Mouse (Mus musculus) layer of hippocampus, adult 2 months (tissue): ENCODE results near the gene Bicdl2. TPM values are rescaled to one million over a fixed set of nuclear protein-coding genes. Genes with fewer than 3 reads are reported as not detected.

Source experiments
- DNase-seq, 2 experiments: peaks; one replicate each; pipeline ENCODE4 v3.0.0; 2022; ENCODE audit warnings: low spot score in 2 of 2
- H3K27ac ChIP-seq: fragments of 200-600 bp; 2 replicates; pipeline ENCODE4 v1.8.1; 2022
- H3K4me3 ChIP-seq: fragments of 200-600 bp; 2 replicates; pipeline ENCODE4 v1.8.1; 2022; ENCODE audit warnings: mild to moderate bottlenecking
- CTCF ChIP-seq: fragments of 200-600 bp; conservative IDR thresholded peaks from 2 replicates; pipeline ENCODE4 v1.8.1; 2022; ENCODE audit warnings: antibody characterized with exemption, mild to moderate bottlenecking, moderate library complexity
- total RNA-seq, 2 experiments: library from RNA; stranded (reverse); gene quantifications; 2 replicates each; pipeline ENCODE4 v1.2.3; 2021

Gene Bicdl2
- total RNA-seq, 2 experiments from 2014 or later = not detected

DNA sequence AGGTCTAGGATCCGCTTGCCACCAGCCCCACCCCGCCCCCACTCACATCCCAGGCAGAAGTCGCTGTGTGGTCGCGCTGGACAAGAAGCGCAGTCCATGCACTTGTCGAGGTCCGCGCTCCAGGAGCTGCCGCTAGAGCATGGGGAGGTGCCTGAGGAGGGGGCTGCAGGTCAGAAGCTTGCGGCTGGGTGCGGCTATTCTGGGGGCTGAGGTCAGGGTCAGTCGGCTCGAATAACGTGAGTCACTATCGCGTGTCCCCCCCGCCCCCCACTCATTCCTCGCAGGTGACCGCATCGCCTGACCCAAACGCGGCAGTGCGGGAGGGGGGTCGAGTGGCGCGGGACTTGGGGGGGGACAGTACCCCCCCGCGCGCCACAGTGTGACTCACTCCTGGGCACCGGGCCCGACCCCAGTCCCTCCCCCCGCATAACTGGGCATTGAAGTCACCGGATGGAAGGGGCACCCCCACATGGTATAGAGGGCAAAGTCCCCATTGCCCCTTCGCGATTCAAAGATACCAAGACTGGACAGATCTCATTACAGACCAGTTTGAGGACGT is 16.2 kb downstream of the Bicdl2 start:
- no peak for TF ChIP-seq CTCF
- H3K4me3 ChIP-seq = peak overlapping the region; percentile 72
- no peak for DNase-seq
- peak overlapping the region; percentile 72; the same call in 1 of the 2 replicates for H3K27ac ChIP-seq

DNA sequence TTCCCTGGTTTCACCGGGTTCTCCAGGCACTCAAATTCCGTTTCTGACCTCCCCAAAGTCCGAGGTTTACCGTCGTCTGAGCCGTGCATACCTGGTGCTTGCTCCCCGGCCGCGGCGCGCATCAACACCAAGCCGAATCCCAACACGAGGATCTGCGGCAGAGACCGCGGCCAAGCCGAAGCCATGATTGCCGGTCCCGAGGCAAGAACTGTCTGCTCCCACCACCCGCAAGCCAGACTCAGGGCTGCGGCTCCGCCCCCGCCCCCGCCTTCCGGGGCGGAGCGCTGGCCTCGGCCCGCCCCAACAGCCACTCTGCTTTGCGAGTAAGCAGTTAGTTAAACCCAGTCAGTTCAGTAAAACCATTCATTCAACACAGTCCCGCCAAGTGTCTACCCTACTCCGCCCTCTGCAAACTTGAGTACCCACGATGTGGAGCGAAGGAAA is 17.0 kb downstream of the Bicdl2 start, which contains the start of gene Tnfrsf12a:
Gene Tnfrsf12a (minus strand): TSS at position 233 of the 444 bp plus-strand sequence.
- Histone ChIP-seq H3K27ac (peak within 1 kb of the TSS; percentile 72; the same call in 1 of the 2 replicates), H3K4me3 (peak within 1 kb of the TSS; percentile 72)
- no peak for TF ChIP-seq CTCF
- peak; percentile 69 to 77 for DNase-seq

DNA sequence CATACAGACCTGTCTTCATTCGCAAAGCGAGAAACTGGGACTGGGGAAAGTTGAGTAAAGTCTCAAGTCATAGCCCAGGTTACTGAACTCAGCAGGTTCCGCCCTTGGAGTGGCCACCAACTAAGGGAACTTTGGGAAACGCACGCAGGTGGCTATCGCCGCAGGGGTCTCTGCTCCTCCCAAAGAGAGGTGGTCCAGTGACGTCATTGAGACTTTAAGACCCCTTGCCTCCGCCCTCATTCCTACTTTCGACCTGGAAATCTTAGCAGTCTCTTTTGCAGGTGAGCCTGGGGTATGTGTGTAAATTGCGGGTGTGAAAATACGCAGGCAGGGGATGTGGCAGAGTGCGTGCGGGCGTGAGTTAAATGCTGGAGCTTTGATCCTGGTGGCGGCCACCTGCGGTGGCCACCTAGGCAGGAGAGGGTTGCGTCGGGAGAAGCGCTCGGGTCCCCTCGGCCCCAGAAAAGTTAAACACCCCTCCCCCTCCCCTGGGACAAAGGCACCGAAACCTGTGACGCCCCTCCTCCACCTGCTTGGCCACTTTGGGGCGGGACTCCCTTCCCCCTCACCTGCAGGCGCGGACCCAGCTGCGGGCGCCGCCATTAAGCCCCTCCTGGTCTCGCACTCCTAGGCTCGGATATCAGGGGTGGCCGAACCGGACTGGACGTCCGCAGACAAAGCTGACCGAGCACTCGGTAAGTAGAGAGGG is 19.0 kb downstream of the Bicdl2 start, which contains the start of gene Cldn6:
Gene Cldn6 (plus strand): TSS at position 123 of the 709 bp plus-strand sequence.
- Histone ChIP-seq H3K4me3 (no peak within 1 kb of the TSS), H3K27ac (no peak within 1 kb of the TSS)
- TF ChIP-seq CTCF = no peak
- DNase-seq = no peak

- no peak for TF ChIP-seq CTCF
- H3K4me3 ChIP-seq = no peak overlapping the region
- no peak for DNase-seq
- H3K27ac ChIP-seq = no peak overlapping the region
Measured at GRCm38 (mm10) chr17:23680336-23680735, 20.0 kb downstream of the Bicdl2 start.

DNA sequence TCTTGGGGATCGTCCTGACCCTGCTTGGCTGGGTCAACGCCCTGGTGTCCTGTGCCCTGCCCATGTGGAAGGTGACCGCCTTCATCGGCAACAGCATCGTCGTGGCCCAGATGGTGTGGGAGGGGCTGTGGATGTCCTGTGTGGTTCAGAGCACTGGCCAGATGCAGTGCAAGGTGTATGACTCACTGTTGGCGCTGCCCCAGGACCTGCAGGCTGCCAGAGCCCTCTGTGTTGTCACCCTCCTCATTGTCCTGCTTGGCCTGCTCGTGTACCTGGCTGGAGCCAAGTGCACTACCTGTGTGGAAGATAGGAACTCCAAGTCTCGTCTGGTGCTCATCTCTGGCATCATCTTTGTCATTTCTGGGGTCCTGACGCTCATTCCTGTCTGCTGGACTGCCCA is 20.8 kb downstream of the Bicdl2 start:
- no peak for DNase-seq
- Histone ChIP-seq H3K27ac (no peak overlapping the region), H3K4me3 (no peak overlapping the region)
- no peak for TF ChIP-seq CTCF

DNA sequence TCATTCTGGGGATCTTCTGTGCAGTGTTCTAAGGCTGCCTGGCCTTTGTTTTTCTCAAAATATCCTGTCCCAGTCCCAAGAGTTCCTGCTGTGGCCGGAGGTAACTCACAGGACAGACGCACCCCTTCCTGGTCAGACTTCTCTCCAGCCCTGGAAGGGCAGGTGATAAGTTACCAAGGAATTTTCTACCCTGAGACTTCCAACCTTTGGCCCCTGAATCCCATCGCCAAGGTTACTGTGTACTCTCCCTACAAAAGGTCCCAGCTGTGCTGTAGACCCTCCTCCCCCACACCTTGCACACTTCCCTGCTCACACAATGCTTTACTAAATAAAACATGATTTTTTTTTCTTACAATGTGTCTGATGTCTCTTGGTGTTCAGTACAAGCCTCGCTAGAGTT is 21.8 kb downstream of the Bicdl2 start:
- Histone ChIP-seq H3K4me3 (no peak overlapping the region), H3K27ac (no peak overlapping the region)
- no peak for DNase-seq
- no peak for TF ChIP-seq CTCF

DNA sequence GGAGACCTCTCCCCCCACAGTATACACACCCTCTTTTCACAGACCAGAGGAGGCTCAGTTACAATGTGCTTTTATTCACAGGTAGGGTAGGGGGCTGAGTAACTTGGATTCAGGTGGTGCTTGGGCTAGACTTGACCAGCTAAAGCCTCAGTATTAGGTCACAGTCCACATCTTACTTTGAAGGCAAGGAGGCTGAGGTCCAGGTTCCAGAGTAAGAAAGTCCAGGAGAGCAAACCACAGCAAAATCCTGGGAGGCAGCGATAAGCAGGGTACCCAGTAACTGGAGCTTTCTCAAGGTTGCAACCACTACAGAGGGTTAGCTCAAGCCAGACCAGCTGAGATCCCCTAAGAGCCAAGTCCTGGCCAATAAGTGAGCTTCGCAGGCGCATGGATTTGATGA is 22.2 kb downstream of the Bicdl2 start:
- Histone ChIP-seq H3K4me3 (no peak overlapping the region), H3K27ac (no peak overlapping the region)
- no peak for DNase-seq
- TF ChIP-seq CTCF = no peak

DNA sequence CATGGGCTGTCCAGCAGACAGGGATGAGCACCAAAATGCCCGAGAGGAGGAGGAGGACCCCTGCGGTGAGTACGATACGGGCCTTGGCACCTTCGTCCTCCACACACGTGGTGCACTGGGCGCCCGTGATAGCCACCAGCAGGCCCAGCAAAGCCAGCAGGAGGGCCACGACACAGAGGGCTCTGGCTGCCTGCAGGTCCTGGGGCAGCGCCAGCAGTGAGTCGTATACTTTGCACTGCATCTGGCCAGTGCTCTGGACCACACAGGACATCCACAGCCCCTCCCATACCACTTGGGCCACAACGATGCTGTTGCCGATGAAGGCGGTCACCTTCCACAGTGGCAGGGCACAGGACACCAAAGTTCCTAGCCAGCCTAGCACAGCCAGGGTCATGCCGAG is 22.9 kb downstream of the Bicdl2 start:
- Histone ChIP-seq H3K4me3 (no peak overlapping the region), H3K27ac (no peak overlapping the region)
- DNase-seq = no peak
- no peak for TF ChIP-seq CTCF

DNA sequence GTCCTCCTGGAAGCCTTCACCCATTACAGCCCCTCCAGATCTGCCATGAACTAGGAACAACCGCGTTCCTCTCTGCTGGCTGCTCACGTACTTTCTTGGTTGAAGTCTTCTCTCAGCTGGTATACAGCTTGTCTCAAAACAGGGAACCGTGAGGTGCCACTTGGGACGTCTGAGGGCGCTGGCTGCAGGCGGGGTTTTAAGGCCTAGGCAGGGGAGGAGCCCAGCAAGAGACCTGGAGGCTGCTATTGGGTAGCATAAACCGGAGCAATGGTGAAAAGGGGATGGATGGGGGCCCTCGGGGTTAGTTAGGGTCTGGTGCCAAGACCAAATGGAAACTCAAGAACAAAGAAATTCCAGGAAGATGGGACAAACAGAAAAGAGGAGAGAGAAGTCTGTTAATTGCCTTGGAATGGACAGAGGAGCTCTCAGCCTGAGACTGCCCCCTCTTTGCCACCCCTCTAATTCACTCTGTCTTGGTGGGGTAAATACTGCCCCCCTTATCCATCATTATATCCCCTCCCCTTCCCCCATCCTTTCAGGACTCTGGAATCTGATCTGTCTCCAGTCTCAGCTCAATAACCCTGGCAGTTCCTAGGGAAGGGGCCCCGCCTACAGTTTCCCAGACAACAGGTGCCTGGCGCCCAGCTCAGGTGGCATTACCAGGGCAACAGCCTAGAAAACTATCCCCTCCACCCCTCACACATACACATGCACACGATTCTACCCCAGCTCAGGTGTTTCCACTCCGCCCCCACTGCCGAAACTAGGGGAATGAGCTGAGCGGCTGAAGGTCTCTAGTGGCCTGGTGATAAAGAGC is 23.8 kb downstream of the Bicdl2 start, which contains the start of gene Cldn9:
Gene Cldn9 (minus strand): TSS at position 171 of the 817 bp plus-strand sequence.
- DNase-seq = no peak

GRCm38 (mm10) chr17:23694491-23694890 is 34.2 kb downstream of the Bicdl2 start:
- TF ChIP-seq CTCF = no peak
- H3K4me3 ChIP-seq = no peak overlapping the region
- no peak overlapping the region for H3K27ac ChIP-seq
- no peak for DNase-seq

More for the DNA sequence above, 23.8 kb downstream of the Bicdl2 start, which contains the start of gene Cldn9:
- no peak for TF ChIP-seq CTCF
- Histone ChIP-seq H3K27ac (no peak within 1 kb of the TSS), H3K4me3 (no peak within 1 kb of the TSS)

- no peak for DNase-seq
- no peak overlapping the region for H3K27ac ChIP-seq
- no peak overlapping the region for H3K4me3 ChIP-seq
- TF ChIP-seq CTCF = no peak
Measured at GRCm38 (mm10) chr17:23695801-23696200, 35.5 kb downstream of the Bicdl2 start.

DNA sequence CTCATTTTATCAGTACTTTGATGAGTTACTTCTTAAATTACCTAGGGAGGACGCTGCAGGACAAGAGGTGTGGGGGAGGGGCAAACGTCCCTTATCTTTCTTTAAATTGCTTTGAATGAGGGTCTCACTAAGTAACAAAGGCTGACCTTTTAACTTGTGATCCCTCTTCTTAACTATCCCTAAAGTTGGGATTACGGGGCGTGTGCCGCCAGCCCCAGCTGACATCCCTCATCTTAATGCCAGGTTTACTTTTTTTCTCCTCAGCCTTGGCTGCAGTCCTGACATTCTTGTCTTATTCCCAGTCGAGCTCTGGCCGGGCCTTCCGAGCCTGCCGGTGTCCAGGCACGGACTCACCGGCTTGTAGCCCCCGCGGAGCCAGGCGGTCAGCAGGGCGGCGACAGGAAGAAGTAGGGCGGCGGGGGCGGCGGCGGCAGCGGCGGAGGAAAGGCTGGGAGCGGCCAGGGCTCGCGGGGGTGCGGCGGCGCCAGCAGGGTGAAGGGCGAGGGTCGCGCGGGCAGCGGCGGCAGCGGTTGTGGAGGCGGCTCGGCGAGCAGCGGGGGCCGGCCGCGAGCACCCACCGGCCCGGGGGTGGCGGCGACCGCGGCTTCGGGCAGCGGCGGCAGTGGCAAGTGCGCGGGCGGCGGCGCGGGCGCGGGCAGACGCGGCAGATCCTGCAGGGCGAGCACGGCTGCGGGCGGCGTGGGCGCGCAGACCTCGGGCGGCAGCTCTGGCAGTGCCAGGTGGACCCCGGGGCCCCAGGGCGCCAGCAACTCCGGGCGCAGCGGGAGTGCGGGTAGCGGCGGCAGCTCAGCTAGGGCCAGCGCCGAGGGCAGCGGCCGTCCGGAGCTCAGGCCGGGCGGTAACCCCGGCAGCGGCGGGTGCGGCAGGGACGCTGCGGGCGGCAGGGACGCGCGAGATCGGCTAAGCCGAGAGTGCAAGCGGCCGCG is 39.1 kb downstream of the Bicdl2 start:
- DNase-seq = no peak
- 0 out of 2 replicates have a peak, but pooled peaks have one; percentile 13 for TF ChIP-seq CTCF
- Histone ChIP-seq H3K27ac (peak overlapping the region; percentile 71), H3K4me3 (peak overlapping the region; percentile 59)
